Mouse (Mus musculus) thymus, postnatal 10 days (tissue): ENCODE data around the gene Cd6.

Experiments
- DNase-seq, 2 experiments: peaks; one replicate each; pipeline ENCODE4 v3.0.0; 2021; ENCODE audit warnings: low spot score in 2 of 2

The Cd6 gene

GRCm38 (mm10) chr19:10839010-10839892, 9.4 kb upstream of the Cd6 start, which contains the start of gene Slc15a3:
TSS of gene Slc15a3 (plus strand) at chr19:10839727.
- DNase-seq: no peak

- DNase-seq: no peak
These were observed 5.8 kb upstream of the Cd6 start for GRCm38 (mm10) chr19:10835671-10836070.

GRCm38 (mm10) chr19:10833611-10834010, 3.8 kb upstream of the Cd6 start:
- no peak for DNase-seq

- DNase-seq: no peak
These were observed 2.2 kb upstream of the Cd6 start for GRCm38 (mm10) chr19:10832030-10832429.

- DNase-seq: peak; percentile 81 to 93
These were observed 1.6 kb upstream of the Cd6 start for GRCm38 (mm10) chr19:10831424-10831823.

- peak; percentile 47 to 55 for DNase-seq
These were observed 1.5 kb downstream of the Cd6 start for GRCm38 (mm10) chr19:10828321-10828720.

- DNase-seq: no peak
These were observed 5.8 kb downstream of the Cd6 start for GRCm38 (mm10) chr19:10824061-10824460.

GRCm38 (mm10) chr19:10822534-10822933, 7.3 kb downstream of the Cd6 start:
- DNase-seq: no peak

GRCm38 (mm10) chr19:10821319-10821718, 8.5 kb downstream of the Cd6 start:
- no peak for DNase-seq

- no peak for DNase-seq
These were observed 11.5 kb downstream of the Cd6 start for GRCm38 (mm10) chr19:10818217-10818946.

- no peak for DNase-seq
These were observed 13.4 kb downstream of the Cd6 start for GRCm38 (mm10) chr19:10816462-10816861.

- DNase-seq: no peak
These were observed 14.0 kb downstream of the Cd6 start for GRCm38 (mm10) chr19:10815871-10816270.

- no peak for DNase-seq
These were observed 16.0 kb downstream of the Cd6 start for GRCm38 (mm10) chr19:10813905-10814304.

- DNase-seq: no peak
These were observed 16.8 kb downstream of the Cd6 start for GRCm38 (mm10) chr19:10813039-10813438.

GRCm38 (mm10) chr19:10811471-10811870, 18.4 kb downstream of the Cd6 start:
- DNase-seq: no peak

GRCm38 (mm10) chr19:10810176-10810492, 19.7 kb downstream of the Cd6 start:
- DNase-seq: no peak

GRCm38 (mm10) chr19:10809428-10810175, 20.3 kb downstream of the Cd6 start:
- DNase-seq: no peak

GRCm38 (mm10) chr19:10808524-10809233, 21.2 kb downstream of the Cd6 start:
- no peak for DNase-seq

GRCm38 (mm10) chr19:10805661-10806285, 24.1 kb downstream of the Cd6 start:
- no peak for DNase-seq

- DNase-seq: no peak
These were observed 24.8 kb downstream of the Cd6 start for GRCm38 (mm10) chr19:10804850-10805660.
